Mouse (Mus musculus) B cell, adult 2 months (primary cell): ENCODE results near the gene Dnajb6.
"Not testable (repeated sequence)": the region's sequence is repeated elsewhere in the genome, so short reads cannot be mapped to it uniquely, and the experiment has no call there.

Experiments used
- DNase-seq, 2 experiments: peaks; one replicate each; pipeline ENCODE4 v3.0.0; 2022

The Dnajb6 gene

GRCm38 (mm10) chr5:29735557-29736061 lies at the start of gene Dnajb6, which contains the start of gene Gm5129:
Dnajb6 (plus strand) TSS chr5:29735688.
Gm5129 (minus strand) TSS chr5:29735936.
- DNase-seq = peak; percentile 99

DNA sequence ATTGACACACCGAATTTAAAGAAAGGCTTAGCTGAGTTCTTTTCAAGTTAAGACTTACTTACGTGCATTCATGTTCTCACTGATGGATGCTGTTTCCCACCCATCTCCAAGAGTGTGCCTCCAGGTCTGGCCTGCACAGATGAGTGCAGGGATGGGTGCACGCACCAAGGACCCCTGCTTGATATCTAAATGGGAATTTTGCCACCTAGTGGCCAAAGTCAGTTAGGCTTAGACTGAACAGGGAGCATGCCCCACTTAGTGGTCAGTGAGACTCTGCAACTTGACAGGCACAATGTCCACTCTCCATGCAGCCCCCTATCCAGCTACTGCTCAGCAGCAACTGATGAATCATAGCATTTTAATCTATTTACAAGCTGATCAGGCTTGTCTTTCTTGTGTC lies 47.8 kb upstream of the Dnajb6 start:
- DNase-seq = peak; percentile 32 to 35

- DNase-seq = no peak
Observed at GRCm38 (mm10) chr5:29688352-29688751, 47.1 kb upstream of the Dnajb6 start.

- no peak for DNase-seq
Observed at GRCm38 (mm10) chr5:29698493-29698892, 37.0 kb upstream of the Dnajb6 start.

GRCm38 (mm10) chr5:29699520-29700202 lies 35.8 kb upstream of the Dnajb6 start:
- no peak for DNase-seq

DNA sequence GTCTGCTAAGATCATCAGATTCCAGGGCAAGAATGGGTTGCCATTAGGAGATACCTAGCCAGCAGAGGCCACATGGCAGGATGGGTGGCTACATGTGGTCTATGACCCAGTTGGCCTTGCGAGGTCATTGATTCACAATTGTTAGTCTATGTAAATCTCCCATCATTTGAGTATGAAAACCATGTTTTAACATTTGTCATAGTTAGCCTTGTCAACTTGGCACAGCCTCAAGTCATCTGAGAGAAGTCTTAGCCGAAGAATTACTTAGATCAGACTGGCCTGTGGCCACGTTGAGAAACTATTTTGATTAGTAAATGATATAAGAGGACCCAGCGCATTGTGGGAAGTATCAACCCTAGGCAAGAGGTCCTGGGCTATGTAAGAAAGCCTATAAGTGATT lies 28.2 kb upstream of the Dnajb6 start:
- DNase-seq = no peak

DNA sequence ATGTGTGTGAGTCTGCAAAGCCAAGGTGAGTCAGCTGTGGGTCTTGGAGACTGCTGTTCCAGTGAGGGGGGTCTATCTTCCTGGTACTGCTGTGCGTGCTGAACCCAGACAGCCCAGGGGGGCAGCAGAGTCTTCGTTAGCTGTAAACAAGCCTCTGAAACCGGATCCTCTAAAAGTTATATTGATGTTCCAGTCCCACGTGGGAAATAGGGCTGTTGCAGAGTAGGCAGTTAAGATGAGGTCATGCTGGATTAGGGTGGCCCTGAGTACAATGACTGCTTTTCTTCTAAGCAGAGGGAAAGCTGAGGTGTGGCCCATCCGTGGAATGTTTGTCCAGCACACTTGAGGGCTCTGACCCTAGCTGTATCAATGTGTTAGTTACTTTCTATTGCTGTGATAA lies 27.2 kb upstream of the Dnajb6 start:
- no peak for DNase-seq

GRCm38 (mm10) chr5:29711631-29712030 lies 23.9 kb upstream of the Dnajb6 start:
- no peak for DNase-seq

- DNase-seq = no peak
Observed at GRCm38 (mm10) chr5:29712906-29713305, 22.6 kb upstream of the Dnajb6 start.

DNA sequence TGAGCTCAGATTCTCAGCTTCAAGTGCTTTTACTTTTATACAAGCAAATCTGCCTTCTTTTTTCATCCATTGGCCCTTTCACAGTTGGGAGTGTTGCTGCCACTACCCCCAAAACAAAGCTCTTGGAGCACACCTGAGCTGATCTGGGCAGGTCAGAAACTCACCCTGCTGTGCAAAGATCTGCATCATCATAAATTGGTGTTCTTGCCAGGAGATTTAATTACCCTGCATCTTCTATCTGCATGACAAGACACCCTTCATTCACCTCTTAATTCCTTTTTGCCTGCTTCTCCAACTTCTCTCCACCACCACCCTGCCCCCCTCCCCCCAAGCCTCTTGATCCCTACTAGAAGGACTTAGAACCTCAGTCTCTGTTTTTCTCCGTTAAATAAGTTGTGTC lies 14.3 kb upstream of the Dnajb6 start:
- no peak for DNase-seq

DNA sequence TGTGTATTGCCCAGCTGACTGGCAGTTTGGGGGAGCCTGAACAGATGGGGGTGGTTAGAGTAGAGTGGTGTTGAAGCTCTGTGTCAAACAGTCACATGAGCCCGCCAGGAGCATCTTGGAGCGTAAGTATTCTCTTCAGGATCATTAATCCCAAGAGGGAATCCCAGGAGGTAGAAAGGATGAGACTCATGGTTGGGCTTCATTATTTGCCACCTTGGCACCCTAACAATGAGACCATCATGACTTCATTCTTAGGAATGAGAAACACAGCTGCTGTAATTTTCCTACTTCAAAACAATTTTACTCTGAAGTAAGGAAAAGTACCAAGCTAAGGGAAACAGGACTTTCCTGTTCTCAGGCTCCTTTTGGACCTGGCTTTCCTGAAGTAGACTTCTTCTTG lies 10.1 kb upstream of the Dnajb6 start:
- DNase-seq = no peak

GRCm38 (mm10) chr5:29726070-29726469 lies 9.4 kb upstream of the Dnajb6 start:
- DNase-seq = not testable (repeated sequence)

DNA sequence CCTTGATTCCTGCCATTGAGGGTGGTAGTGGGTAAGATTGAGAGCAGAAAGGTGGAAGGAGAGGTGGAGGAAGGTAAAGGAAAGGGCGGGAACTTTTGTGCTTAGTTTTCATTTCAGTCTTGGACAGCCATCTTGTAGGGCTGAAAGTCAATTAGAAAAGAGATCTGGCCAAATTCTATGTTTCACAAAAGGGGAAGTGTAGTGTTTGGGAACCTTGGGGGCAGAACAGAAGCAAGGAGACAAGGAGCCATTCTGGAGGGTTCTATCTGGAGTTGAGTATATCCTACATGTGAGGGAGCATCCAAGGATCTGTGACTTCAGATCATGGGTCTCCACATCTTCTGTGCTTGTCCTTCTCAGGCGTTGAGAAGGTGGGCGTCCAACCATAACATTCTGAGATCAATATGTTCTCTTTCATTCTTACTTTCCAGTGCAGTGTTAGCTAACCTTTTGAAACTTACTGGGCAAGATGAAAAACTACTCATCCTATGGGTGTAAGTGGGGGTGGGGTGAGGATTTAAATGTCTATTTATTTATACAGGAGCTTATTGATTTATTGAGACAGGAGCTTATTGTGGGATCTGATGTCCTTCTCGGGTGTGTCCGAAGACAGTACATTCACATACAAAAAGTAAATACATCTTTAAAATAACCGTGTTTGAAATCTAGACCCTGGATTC lies 517 bp upstream of the Dnajb6 start:
- DNase-seq = peak; percentile 50

- no peak for DNase-seq
Observed at GRCm38 (mm10) chr5:29736073-29736900, 799 bp downstream of the Dnajb6 start.

DNA sequence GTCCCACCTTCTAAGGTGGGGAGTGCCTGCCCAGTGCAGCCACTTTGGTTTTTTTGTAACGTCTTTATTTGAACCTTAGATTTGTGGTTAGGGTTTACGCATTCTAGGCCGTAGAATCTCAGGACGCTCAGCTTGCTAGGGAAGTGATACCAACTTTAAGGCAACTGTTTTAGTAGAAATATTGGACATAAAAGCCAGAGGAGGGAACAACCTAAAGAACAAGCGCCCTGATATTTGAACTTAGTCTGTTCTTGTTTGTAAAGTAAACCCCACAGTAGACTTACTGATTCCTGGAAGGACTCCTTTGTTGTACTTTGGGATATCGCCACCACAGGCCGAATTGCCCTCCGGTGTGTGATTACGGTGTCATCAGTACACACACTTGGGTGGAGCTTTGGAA lies 1.5 kb downstream of the Dnajb6 start:
- peak in 1 of 2 experiments; percentile 21 for DNase-seq

- DNase-seq = no peak
Observed at GRCm38 (mm10) chr5:29737471-29737870, 2.0 kb downstream of the Dnajb6 start.

DNA sequence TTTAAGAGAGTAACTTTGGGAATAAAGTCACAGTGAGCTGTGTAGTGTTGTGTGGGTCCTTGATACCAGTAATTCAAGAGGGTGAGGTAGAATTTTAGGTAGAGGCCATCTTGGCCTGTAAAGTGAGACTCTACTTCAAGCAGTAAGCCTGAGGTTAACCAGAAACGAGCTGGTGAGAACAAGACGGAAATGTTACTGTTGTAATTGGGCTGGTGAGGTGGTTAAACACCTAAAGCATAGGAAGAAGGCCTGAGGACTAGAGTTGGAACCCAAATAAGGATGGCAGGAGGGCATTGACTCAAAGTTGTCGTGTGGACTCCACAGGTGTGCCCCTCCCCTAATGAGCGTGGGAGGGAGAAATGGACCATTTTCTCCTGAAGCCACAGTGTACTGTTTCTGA lies 2.6 kb downstream of the Dnajb6 start:
- no peak for DNase-seq

DNA sequence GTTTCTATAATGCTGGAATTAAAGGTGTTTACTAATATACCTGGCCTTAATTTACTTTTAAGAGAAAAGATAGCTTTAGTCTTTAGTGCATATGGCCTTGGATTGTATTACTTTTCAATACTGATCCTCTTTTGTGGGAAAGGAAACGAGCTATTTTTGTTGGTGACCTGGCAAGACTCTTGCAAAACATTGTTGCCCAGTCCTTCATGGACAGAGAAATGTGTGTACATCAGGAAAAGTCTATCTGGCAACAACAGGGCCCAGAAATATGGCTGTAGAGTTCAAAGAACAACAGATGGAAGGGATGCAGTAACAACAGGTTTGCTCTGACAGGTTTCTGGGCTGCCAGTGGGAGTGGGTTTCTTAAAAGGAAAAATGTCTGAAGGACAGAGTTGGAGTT lies 5.2 kb downstream of the Dnajb6 start:
- no peak for DNase-seq

GRCm38 (mm10) chr5:29741093-29741492 lies 5.6 kb downstream of the Dnajb6 start:
- no peak for DNase-seq

DNA sequence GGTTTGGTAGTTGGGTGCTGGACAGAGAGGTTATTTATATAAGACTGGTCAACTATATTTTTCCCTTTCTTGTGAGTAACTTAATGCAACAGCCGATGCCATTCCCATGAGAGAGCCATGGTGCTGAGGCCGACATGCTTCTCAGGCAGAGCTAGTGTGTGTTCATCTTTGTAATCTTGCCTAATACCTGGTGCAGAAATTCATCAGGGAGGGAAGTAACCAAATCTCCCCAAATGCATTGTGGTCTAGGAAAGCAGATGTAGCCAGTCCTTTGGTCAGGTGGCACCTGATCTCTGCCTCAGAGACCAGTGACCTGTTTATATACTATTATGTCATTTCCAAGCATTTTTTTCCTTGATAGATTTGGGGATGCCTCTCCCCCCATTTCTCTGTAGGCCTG lies 12.2 kb downstream of the Dnajb6 start:
- no peak for DNase-seq

DNA sequence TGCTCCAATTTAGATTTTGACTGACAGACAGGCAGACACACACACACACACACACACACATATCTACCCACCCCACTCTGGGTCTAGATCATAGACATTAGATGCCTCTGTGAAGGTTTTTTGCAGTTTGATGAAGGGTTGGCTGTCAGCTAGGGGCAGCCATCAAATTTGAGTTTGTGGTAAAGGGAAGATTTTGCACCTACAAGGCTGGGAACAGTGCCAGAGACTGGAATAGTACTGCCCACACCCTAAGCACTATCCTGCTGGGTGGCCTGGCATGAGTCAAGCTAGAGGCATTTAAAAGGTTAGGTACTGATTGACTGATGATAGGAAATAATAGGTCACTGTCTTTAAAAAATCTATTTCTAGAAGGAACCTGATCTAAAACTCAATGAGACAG lies 15.8 kb downstream of the Dnajb6 start:
- DNase-seq = no peak

- no peak for DNase-seq
Observed at GRCm38 (mm10) chr5:29752894-29753293, 17.4 kb downstream of the Dnajb6 start.

DNA sequence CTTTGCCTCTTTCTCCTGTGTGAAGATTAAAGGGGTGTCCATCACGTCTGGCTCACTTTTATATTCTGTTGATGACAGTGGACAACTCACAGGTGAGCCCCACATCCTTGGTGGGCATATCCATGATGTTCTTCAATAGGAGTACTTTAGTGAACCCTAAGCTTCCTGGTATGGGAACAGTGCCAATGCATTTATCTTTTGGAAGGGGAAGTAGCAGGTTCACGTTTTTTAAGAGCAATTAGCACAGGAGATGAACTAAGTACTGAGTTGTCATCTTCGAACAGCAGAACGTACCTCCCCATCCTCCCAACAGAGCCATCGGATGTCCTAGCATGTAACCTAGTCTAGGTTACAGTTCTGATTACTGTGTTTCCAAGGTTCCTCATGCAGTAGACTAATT lies 23.8 kb downstream of the Dnajb6 start:
- no peak for DNase-seq

DNA sequence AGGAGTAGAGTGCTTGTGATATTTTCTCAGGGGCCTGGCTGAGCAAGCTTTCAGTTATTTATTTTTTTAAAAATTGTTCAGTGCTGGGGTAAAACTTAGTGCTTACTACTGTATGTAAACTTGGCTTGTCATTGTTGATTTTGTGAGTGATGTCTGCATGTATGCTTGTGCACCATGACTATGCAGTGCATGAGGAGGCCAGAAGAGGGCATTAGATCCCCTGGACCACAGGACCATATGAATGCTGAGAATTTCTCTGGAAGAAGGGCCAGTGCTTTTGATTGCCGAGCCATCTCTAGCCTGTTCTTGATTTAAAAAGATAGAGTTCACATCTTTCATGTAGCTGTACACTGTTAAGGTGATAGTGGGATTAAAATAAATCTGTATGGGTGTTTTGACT lies 35.4 kb downstream of the Dnajb6 start:
- peak in 1 of 2 experiments; percentile 26 for DNase-seq
